Mouse (Mus musculus) liver, adult 2 months (tissue): ENCODE data around the gene Enox1.

Experiments
- CTCF ChIP-seq: fragments of 200-500 bp; IDR thresholded peaks from 2 replicates; pipeline ENCODE4 v1.5.1; 2011; ENCODE audit warnings: low read depth, low read length, control low read depth
- POLR2A ChIP-seq: fragments of 200-500 bp; IDR thresholded peaks from 2 replicates; pipeline ENCODE4 v1.6.1; 2011; ENCODE audit warnings: low read length, control low read depth; ENCODE audit not compliant: insufficient read depth; ENCODE audit errors: extremely low read depth

- TF ChIP-seq CTCF, result no peak
- no peak for TF ChIP-seq POLR2A
These were observed 349.8 kb downstream of the Enox1 start for GRCm38 (mm10) chr14:77506341-77506740.
